Mouse (Mus musculus) adrenal gland, postnatal 4 days (tissue): ENCODE results near the gene Ccdc13. TPM values are rescaled to one million over a fixed set of nuclear protein-coding genes. Genes with fewer than 3 reads are reported as not detected.
A peak's percentile ranks its signal among the peaks of the same experiment; 100 is the strongest.

ENCODE experiments used
- DNase-seq, 2 experiments: peaks; one replicate each; pipeline ENCODE4 v3.0.0; 2021 to 2022; ENCODE audit warnings: low spot score in 2 of 2, mixed read lengths in 2 of 2
- long read RNA-seq, 2 experiments: library from polyadenylated mRNA; stranded (forward); transcript quantifications; one replicate each; pipeline ENCODE4 v2.0.0; 2021
- total RNA-seq, 2 experiments: library from RNA; stranded (reverse); gene quantifications; 2 replicates each; pipeline ENCODE4 v1.2.3; 2021

The Ccdc13 gene
- total RNA-seq = 1 to 10 TPM; 1.8 to 2.8 TPM
- long read RNA-seq, experiment 1, partial matches to known transcripts = 0 of 2 reads
- long read RNA-seq, experiment 1, other reads (novel, unspliced or antisense) = 2 of 2 reads
- long read RNA-seq, experiment 2, partial matches to known transcripts = 1 of 4 reads
- long read RNA-seq, experiment 2, other reads (novel, unspliced or antisense) = 2 of 4 reads

GRCm38 (mm10) chr9:121838829-121839621 lies at the start of gene Ccdc13:
Ccdc13 (minus strand) TSS chr9:121839461.
- peak; percentile 74 to 81 for DNase-seq

GRCm38 (mm10) chr9:121882015-121882457 lies 42.8 kb upstream of the Ccdc13 start:
- DNase-seq = no peak

GRCm38 (mm10) chr9:121881301-121881700 lies 42.0 kb upstream of the Ccdc13 start:
- DNase-seq = no peak

- DNase-seq = peak in 1 of 2 experiments; percentile 54
These were observed 41.6 kb upstream of the Ccdc13 start for GRCm38 (mm10) chr9:121880840-121881239.

DNA sequence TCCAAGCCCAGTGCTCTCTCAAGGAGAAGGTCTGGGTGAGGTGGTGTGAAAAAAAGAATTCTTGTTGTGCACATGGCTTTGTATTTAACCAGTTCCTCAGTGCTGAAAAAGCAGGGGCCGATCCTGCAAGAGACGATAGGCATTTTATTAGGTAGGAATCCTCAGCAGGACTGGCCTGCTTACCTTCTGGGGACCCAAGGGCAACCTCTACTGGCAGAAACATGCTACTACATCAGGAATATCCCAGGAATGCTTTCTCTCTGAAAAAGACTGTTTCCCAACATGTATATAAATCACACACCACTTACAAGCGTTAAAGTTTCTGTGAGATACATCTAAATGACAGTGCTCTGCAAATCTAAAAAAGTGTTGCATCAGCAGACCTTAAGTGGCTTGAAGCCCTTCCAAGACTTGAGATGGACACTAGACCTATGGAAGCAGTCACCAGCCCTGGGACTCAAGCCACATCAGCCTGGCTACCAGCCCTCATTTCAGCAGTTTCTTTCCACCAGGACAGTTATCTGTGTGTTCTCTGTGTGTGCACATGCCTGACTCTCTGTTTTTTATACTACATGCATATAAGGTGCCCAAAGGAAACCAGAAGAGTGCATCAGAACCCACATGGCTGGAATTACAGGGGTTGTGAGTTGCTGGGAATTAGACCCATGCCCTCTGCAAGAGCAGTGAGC lies 37.9 kb upstream of the Ccdc13 start:
- DNase-seq = peak in 1 of 2 experiments; percentile 35

GRCm38 (mm10) chr9:121873578-121873977 lies 34.3 kb upstream of the Ccdc13 start:
- DNase-seq = no peak

DNA sequence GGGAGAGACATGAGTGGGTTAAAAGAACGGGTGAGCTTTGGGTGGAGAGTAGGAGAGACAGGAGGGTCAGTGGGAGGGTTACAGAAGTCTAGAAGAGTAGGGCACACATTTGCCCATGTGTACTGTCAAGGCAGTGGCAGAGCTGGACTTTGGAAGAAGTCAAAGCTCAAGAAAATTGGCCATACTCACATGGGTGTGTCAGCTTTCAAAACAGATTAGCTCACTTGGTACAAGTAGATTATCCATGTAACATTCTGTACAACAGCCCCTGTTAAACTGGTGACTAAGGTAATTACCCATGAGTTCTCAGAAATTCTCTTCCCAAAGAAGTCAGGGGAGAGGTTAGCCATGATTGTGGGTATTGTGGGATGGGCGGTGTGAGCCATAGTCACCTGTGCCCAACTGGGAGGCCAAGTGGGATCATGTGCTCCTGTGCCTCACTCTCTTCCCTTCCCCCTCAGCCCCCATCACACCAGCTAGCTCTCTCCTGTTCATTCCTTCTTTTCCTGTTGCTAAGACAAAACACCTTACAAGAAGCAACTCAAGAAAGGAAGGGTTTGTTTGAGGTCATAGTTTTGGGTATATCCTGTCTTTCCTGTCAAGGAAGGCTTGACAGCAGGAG lies 32.9 kb upstream of the Ccdc13 start:
- DNase-seq = no peak

DNA sequence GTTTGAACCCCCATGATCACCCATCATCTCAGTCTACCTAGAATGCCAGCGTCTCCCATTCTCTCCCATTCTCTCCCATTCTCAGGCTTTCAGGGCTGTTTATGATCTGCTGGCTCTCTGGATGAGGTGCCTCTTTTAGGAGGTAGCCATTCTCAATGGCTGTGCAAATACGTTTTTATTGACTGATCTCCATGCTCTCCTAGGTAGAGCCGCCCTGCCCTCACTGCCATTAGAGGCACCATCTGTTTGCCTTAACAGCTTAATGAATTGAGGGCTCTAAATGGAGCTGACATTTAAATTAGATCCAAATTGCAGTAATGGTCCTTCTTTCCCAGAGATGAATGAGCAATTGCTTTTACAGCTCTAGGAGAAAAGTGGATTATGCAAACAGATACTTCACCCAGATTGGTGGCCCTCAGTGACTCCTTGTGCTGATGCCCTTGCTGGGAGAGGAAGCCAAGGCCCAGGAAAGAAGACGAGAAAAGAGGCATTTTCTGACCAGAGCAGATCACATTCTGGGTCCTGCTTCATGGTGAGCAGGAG lies 30.8 kb upstream of the Ccdc13 start:
- no peak for DNase-seq

GRCm38 (mm10) chr9:121869432-121869831 lies 30.2 kb upstream of the Ccdc13 start:
- DNase-seq = no peak

DNA sequence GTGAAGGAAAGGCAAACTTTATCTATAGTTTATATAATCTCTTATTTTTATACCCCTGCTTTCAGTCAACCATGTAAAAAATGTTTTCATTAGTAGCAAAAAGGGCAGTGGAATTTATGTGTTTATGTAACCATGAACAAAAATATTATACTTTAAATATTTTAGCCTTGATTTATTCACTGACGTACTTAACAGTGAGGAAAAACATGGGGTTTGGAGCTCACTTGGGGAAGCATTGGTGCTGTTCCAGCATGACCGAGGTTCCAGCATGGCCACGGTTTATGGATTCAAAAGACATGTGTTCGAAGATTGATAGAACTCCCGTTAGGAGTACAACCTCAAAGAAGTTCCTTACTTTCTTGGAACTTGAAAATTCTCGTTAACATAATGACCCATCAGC lies 29.0 kb upstream of the Ccdc13 start:
- no peak for DNase-seq

DNA sequence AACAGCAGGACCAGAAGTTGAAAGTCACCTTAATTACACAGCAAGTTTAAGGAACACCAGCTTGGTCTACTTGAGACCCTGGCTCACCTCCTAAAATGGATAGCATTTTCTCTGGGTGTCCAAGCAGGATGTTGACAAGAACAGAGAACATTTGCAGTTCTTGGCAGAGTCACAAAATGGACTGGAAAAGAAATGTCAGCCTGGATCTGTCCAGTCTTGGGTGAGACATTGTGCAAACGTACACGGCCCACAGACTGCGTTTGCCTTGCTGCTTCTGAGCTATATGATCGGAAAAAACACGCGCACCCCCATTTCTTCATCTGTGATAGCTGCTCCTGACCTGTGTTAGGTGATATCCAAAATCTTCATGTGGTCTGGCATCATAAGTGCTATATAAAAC lies 28.4 kb upstream of the Ccdc13 start:
- DNase-seq = no peak

DNA sequence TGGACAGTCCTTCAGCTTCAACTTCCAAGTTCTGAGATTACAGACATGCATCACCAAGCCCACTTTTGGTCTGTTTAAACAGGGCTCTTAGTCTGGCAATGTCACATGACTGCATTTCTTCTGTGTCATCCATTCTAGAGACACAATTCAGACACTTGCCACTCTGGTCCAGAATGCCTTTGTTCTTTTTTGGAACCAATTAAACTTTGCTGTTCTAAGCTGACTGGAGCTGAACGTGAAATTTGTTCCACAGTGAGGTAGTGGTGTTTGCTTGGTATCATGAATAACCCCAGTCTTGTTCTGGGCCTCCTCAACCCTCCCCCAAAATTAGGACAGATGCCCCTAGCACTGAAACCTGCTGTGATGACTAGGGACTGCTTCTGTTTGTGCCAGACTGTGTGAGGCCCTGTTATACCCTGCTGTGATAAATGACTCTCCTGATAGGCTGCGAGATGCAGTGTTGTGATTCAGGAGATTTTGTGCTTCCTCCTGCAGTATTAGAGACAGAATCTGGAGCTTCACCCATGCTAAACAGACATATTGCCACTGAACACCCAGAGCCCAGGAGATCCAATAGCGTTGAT lies 26.3 kb upstream of the Ccdc13 start:
- no peak for DNase-seq

DNA sequence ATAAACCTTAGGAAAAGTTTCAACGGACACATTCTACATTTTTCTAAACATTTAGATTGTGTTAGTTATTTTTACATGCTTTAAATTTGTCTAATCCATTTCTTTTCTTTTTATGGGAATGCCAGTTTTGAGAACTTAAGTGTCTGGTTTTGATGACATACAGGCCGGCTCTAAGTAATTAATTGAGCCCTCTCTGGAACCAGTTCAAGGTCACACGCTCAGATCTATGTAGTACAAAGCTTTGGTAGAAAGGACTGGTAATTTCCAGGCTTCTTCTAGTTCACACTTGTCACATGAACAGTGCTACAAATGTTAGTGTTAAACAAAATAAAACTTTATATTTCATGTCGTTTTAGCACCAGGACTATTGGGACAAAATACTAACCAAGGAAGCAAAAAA lies 25.6 kb upstream of the Ccdc13 start:
- no peak for DNase-seq

DNA sequence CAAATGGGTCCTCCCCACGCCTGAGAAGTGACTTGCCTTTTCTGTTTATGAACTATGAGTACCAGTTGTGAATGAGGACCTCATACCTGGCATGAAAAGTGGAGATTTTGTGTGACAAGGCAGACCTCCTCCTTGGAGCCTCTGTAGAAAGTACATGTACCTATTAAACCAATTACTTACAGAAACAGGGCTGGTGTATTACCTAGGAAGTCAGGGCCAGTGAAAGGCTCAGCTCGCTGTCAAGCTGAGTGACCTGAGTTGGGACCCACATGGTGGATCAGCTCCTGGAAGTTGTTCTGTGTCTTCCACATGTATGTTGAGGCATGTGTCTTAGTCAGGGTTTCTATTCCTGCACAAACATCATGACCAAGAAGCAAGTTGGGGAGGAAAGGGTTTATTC lies 21.7 kb upstream of the Ccdc13 start:
- no peak for DNase-seq

GRCm38 (mm10) chr9:121859345-121859744 lies 20.1 kb upstream of the Ccdc13 start:
- DNase-seq = no peak

GRCm38 (mm10) chr9:121858153-121858488 lies 18.9 kb upstream of the Ccdc13 start, which contains the start of gene Higd1a:
Higd1a (minus strand) TSS chr9:121858362.
- DNase-seq = no peak

DNA sequence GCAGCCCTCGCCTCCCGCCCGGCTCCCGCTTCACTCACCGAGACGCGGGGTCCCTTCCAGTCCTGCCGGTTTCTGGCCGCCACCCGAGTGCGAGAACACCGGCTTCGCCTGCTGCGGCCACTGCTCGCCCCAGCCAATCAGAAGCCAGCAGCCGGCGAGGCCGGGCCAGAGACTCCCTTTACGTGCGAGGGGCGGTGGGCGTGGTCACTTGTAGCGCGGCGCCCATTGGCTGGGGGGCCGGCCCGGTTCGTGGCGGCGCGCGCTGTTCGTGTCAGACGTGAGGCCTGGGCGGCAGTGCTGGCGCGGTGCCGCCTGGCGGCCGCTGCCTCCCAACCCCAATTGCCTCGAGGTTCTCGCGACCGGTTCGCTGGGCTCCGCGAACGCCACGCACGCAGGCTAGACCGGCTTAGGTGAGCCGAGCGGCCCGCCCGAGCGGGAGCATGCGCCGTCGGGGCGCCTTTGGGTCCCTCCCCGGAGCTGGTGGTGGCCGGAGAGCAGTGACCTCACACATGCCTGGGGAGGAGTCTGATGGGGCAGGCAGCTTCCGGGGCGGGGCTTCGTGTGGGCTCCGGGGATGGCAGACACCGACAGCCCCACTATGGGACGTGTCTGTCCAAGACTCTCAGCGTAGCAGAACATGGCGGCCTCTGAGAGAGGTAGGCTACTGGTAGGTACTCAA lies 18.4 kb upstream of the Ccdc13 start:
- DNase-seq = peak; percentile 96 to 98

GRCm38 (mm10) chr9:121856649-121857416 lies 17.6 kb upstream of the Ccdc13 start:
- peak in 1 of 2 experiments; percentile 24 for DNase-seq

DNA sequence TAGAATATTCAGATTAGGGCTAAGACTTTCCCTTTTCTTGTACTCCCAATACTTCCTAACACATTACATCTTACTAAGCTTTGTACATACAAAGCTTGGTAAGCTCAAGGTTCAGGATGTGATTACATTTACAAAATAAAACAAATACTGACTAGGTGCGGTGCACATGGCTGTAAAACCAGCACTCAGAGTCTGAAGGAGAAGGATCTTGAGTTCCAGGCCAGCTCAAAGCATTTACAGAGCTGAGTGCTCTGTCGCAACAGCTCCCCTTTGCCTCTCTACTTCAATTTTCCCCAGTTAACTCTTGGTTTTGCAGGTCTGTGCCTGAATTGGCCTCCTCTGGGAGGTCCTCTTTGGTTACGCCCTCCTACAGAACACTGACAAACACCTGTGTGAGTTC lies 15.0 kb upstream of the Ccdc13 start:
- DNase-seq = no peak

- no peak for DNase-seq
These were observed 8.6 kb upstream of the Ccdc13 start for GRCm38 (mm10) chr9:121847842-121848241.
